Mouse (Mus musculus): ENCODE measurements around the gene Mical2. TPM values are rescaled to one million over a fixed set of nuclear protein-coding genes. Genes with fewer than 3 reads are reported as not detected.

Mical2 gene
- polyA plus RNA-seq, 1 experiment from 2014 or later, result 140 TPM

DNA sequence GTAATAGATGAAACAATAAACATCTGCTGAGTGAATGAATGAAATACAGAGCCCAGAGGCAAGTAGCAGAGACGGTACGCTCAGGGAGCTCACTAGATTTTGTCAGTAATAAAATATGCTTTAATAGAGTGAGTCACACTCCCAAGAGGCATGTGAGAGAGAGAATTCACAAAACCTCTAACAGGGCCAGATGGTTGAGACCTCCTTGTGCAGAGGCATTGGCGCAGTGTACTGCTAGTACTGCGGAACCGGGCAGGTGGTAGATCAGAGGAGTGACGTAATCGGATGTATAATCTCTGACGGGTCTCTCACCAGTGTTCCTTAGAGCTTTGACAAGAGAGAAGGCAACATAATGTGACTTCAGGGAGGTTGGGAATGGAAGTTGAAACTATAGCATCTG lies 78.7 kb downstream of the Mical2 start:
- H3K9me3 ChIP-seq (ENCODE audit: control insufficient read depth, low read length), result no peaks in the 10 kb centered on the region
- no peak for ATAC-seq (ENCODE audit: insufficient number of reproducible peaks, insufficient read depth, low FRiP score, low read depth)
- 87% methylated on average over 8 of the region's 8 CpGs for WGBS
- no peak overlapping the region for H3K4me2 ChIP-seq (ENCODE audit: low read length)
- H3K27ac ChIP-seq (replicated peaks in 1 of 2; ENCODE audit: control insufficient read depth in 1 of 2, insufficient read depth in 1 of 2, low read depth in 2 of 2, low read length in 2 of 2), result peak overlapping the region in 1 of 2 experiments; percentile 60; a peak in 1 of 4 replicates
- H3K4me3 ChIP-seq (ENCODE audit: control insufficient read depth in 1 of 2, insufficient read depth in 1 of 2, low read depth in 1 of 2, low read length in 2 of 2), result no peak overlapping the region
- H3K4me1 ChIP-seq (ENCODE audit: control insufficient read depth in 2 of 2, insufficient read depth in 2 of 2, low read length in 2 of 2), result peaks cover 29 to 67% of the 10 kb centered on the region in 2 experiments
- no peaks in the 10 kb centered on the region for H3K27me3 ChIP-seq (ENCODE audit: control insufficient read depth, insufficient read depth, low read length)
- H3K9ac ChIP-seq (ENCODE audit: low read length), result no peak overlapping the region
- H3K36me3 ChIP-seq (ENCODE audit: control insufficient read depth, insufficient read depth, low read length), result peaks cover 80% of the 10 kb centered on the region

DNA sequence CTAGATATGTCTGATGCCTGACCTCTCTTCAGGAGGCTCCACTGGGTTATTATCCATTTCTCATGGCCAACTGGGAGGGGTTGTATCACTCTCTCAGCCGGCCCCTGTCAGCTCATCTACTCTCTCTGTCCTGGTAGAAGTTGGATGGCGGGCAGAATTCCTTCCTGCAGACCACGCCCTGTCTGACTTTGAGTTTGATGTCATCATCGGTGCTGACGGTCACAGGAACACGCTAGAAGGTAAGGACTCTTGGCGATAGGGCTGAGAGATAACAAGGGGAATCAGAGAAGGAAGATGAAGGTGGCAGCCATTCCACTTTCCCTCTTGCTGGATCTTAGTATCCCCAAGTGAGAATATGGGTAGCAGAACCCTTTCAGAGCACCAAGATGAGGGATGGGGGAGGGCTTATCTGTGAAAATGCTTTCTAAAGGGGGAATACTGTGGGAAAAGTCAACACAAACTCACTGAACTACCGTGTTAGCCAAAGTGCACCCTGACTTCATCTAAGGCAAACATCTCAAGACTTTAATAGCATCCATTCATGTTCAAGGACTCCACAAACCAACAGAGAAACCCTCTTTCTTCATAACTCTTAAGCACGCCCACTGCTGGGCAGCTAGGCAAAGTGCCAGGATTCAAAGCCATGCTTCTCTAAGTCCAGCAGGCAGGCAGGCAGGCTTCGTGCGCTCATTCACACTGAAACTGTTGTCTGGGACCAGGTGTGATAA lies 83.8 kb downstream of the Mical2 start:
- 52% methylated on average over 11 of the region's 11 CpGs for whole genome bisulfite sequencing
- no peaks in the 10 kb centered on the region for H3K9me3 ChIP-seq (ENCODE audit: control insufficient read depth, low read length)
- H3K4me3 ChIP-seq (ENCODE audit: control insufficient read depth in 1 of 2, insufficient read depth in 1 of 2, low read depth in 1 of 2, low read length in 2 of 2), result no peak overlapping the region
- no peak for ATAC-seq (ENCODE audit: insufficient number of reproducible peaks, insufficient read depth, low FRiP score, low read depth)
- H3K9ac ChIP-seq (ENCODE audit: low read length), result peak overlapping the region; percentile 52
- H3K36me3 ChIP-seq (ENCODE audit: control insufficient read depth, insufficient read depth, low read length), result peaks cover 100% of the 10 kb centered on the region
- peak overlapping the region; percentile 44 to 55 for H3K27ac ChIP-seq (replicated peaks in 1 of 2; ENCODE audit: control insufficient read depth in 1 of 2, insufficient read depth in 1 of 2, low read depth in 2 of 2, low read length in 2 of 2)
- peaks cover 25 to 55% of the 10 kb centered on the region in 2 experiments for H3K4me1 ChIP-seq (ENCODE audit: control insufficient read depth in 2 of 2, insufficient read depth in 2 of 2, low read length in 2 of 2)
- no peak overlapping the region for H3K4me2 ChIP-seq (ENCODE audit: low read length)
- H3K27me3 ChIP-seq (ENCODE audit: control insufficient read depth, insufficient read depth, low read length), result no peaks in the 10 kb centered on the region

- ATAC-seq (ENCODE audit: insufficient number of reproducible peaks, insufficient read depth, low FRiP score, low read depth), result no peak
- Histone ChIP-seq H3K4me3 (ENCODE audit: control insufficient read depth in 1 of 2, insufficient read depth in 1 of 2, low read depth in 1 of 2, low read length in 2 of 2) (no peak overlapping the region), H3K9me3 (ENCODE audit: control insufficient read depth, low read length) (no peaks in the 10 kb centered on the region), H3K36me3 (ENCODE audit: control insufficient read depth, insufficient read depth, low read length) (peaks cover 100% of the 10 kb centered on the region), H3K4me2 (ENCODE audit: low read length) (no peak overlapping the region), H3K27me3 (ENCODE audit: control insufficient read depth, insufficient read depth, low read length) (no peaks in the 10 kb centered on the region), H3K4me1 (ENCODE audit: control insufficient read depth in 2 of 2, insufficient read depth in 2 of 2, low read length in 2 of 2) (peaks cover 25 to 52% of the 10 kb centered on the region in 2 experiments), H3K9ac (ENCODE audit: low read length) (peak overlapping the region; percentile 52), H3K27ac (replicated peaks in 1 of 2; ENCODE audit: control insufficient read depth in 1 of 2, insufficient read depth in 1 of 2, low read depth in 2 of 2, low read length in 2 of 2) (peak overlapping the region; percentile 44 to 55; a peak in 3 of 4 replicates)
- WGBS, result 72% methylated on average over 4 of the region's 4 CpGs
Observed at GRCm38 (mm10) chr7:112310017-112310360, 84.3 kb downstream of the Mical2 start.

GRCm38 (mm10) chr7:112313211-112313610 lies 87.6 kb downstream of the Mical2 start:
- Histone ChIP-seq H3K4me3 (ENCODE audit: control insufficient read depth in 1 of 2, insufficient read depth in 1 of 2, low read depth in 1 of 2, low read length in 2 of 2) (no peak overlapping the region), H3K4me1 (ENCODE audit: control insufficient read depth in 2 of 2, insufficient read depth in 2 of 2, low read length in 2 of 2) (peaks cover 31 to 56% of the 10 kb centered on the region in 2 experiments), H3K27ac (replicated peaks in 1 of 2; ENCODE audit: control insufficient read depth in 1 of 2, insufficient read depth in 1 of 2, low read depth in 2 of 2, low read length in 2 of 2) (peak overlapping the region in 1 of 2 experiments; percentile 6; a peak in 2 of 4 replicates), H3K27me3 (ENCODE audit: control insufficient read depth, insufficient read depth, low read length) (no peaks in the 10 kb centered on the region), H3K36me3 (ENCODE audit: control insufficient read depth, insufficient read depth, low read length) (peaks cover 94% of the 10 kb centered on the region), H3K9ac (ENCODE audit: low read length) (no peak overlapping the region), H3K9me3 (ENCODE audit: control insufficient read depth, low read length) (no peaks in the 10 kb centered on the region), H3K4me2 (ENCODE audit: low read length) (no peak overlapping the region)
- ATAC-seq (ENCODE audit: insufficient number of reproducible peaks, insufficient read depth, low FRiP score, low read depth), result no peak
- 59% methylated on average over 5 of the region's 5 CpGs for WGBS

DNA sequence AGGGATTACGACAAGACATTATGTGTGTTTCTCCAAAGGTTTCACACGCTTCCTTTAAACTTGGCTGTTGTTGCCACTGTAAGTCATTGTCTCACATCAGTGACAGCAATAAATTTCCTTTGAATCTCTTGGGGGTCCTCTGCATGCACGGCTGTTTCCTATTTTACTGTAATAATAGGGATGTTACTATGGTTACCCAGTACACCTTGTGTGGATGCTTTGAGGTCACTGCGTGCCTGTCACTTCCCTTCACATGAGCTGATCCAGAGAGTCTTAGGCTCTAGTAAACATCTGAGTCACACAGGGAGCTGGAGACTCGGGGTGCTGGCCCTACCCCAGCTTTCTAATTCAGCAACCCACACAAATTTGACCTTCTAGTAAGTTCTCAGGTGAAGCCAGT lies 88.0 kb downstream of the Mical2 start:
- Histone ChIP-seq H3K4me2 (ENCODE audit: low read length) (no peak overlapping the region), H3K9me3 (ENCODE audit: control insufficient read depth, low read length) (no peaks in the 10 kb centered on the region), H3K27me3 (ENCODE audit: control insufficient read depth, insufficient read depth, low read length) (no peaks in the 10 kb centered on the region), H3K9ac (ENCODE audit: low read length) (no peak overlapping the region), H3K27ac (replicated peaks in 1 of 2; ENCODE audit: control insufficient read depth in 1 of 2, insufficient read depth in 1 of 2, low read depth in 2 of 2, low read length in 2 of 2) (peak overlapping the region; percentile 26 to 37; a peak in 3 of 4 replicates), H3K4me1 (ENCODE audit: control insufficient read depth in 2 of 2, insufficient read depth in 2 of 2, low read length in 2 of 2) (peaks cover 33 to 60% of the 10 kb centered on the region in 2 experiments), H3K4me3 (ENCODE audit: control insufficient read depth in 1 of 2, insufficient read depth in 1 of 2, low read depth in 1 of 2, low read length in 2 of 2) (no peak overlapping the region), H3K36me3 (ENCODE audit: control insufficient read depth, insufficient read depth, low read length) (peaks cover 94% of the 10 kb centered on the region)
- ATAC-seq (ENCODE audit: insufficient number of reproducible peaks, insufficient read depth, low FRiP score, low read depth), result no peak
- 75% methylated on average over 5 of the region's 5 CpGs for WGBS

DNA sequence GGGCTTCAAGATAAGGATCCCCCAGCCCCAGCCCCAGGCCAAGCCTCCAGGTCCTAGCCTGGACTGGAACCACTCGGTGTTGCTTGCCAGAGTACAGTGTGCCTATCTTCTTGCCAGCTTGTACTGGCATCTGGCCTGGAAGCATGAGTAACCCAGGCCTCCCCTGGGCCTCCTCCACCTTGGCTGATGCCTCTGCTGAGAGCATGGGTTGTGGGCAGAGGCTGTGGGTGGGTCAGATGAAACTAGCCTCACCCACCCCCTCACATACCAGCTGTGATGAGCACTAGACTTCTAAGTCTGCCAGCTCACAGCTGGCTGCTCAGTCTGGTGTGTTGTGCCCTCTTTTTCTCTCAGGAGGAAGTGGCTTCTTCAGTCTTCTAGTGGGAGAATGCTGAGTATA lies 90.6 kb downstream of the Mical2 start:
- H3K9me3 ChIP-seq (ENCODE audit: control insufficient read depth, low read length), result no peaks in the 10 kb centered on the region
- peaks cover 94% of the 10 kb centered on the region for H3K36me3 ChIP-seq (ENCODE audit: control insufficient read depth, insufficient read depth, low read length)
- peak overlapping the region; percentile 78 to 83 for H3K27ac ChIP-seq (replicated peaks in 1 of 2; ENCODE audit: control insufficient read depth in 1 of 2, insufficient read depth in 1 of 2, low read depth in 2 of 2, low read length in 2 of 2)
- 20% methylated on average over 1 of the region's 1 CpGs for WGBS
- peak overlapping the region; percentile 60 for H3K9ac ChIP-seq (ENCODE audit: low read length)
- no peaks in the 10 kb centered on the region for H3K27me3 ChIP-seq (ENCODE audit: control insufficient read depth, insufficient read depth, low read length)
- H3K4me2 ChIP-seq (ENCODE audit: low read length), result no peak overlapping the region
- peak; percentile 57 for ATAC-seq (ENCODE audit: insufficient number of reproducible peaks, insufficient read depth, low FRiP score, low read depth)
- H3K4me1 ChIP-seq (ENCODE audit: control insufficient read depth in 2 of 2, insufficient read depth in 2 of 2, low read length in 2 of 2), result peaks cover 33 to 65% of the 10 kb centered on the region in 2 experiments
- no peak overlapping the region for H3K4me3 ChIP-seq (ENCODE audit: control insufficient read depth in 1 of 2, insufficient read depth in 1 of 2, low read depth in 1 of 2, low read length in 2 of 2)

DNA sequence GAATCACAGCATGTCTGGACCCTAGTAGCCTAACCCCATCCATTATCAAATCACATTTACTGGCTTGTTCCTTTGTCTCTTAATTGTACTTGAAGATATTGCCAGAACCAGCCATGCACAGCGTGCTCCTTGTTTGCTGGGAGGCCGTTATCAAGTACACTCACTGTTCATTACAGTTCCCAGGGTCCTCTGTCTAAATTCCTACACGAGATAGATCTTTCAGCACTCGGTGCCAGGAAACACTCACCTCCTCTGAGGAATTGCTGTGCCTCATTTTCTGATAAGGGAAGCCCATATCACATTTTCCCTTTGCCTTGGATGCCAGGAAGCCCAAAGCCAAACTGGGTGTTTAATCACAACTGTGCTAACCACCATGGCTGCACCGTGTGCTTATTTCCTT lies 91.8 kb downstream of the Mical2 start:
- WGBS, result 7% methylated on average over 5 of the region's 5 CpGs
- Histone ChIP-seq H3K27ac (replicated peaks in 1 of 2; ENCODE audit: control insufficient read depth in 1 of 2, insufficient read depth in 1 of 2, low read depth in 2 of 2, low read length in 2 of 2) (peak overlapping the region; percentile 78 to 83), H3K4me1 (ENCODE audit: control insufficient read depth in 2 of 2, insufficient read depth in 2 of 2, low read length in 2 of 2) (peaks cover 33 to 54% of the 10 kb centered on the region in 2 experiments), H3K4me3 (ENCODE audit: control insufficient read depth in 1 of 2, insufficient read depth in 1 of 2, low read depth in 1 of 2, low read length in 2 of 2) (no peak overlapping the region), H3K9ac (ENCODE audit: low read length) (peak overlapping the region; percentile 44; the same call in 1 of the 2 replicates), H3K27me3 (ENCODE audit: control insufficient read depth, insufficient read depth, low read length) (no peaks in the 10 kb centered on the region), H3K4me2 (ENCODE audit: low read length) (no peak overlapping the region), H3K36me3 (ENCODE audit: control insufficient read depth, insufficient read depth, low read length) (peaks cover 94% of the 10 kb centered on the region), H3K9me3 (ENCODE audit: control insufficient read depth, low read length) (no peaks in the 10 kb centered on the region)
- ATAC-seq (ENCODE audit: insufficient number of reproducible peaks, insufficient read depth, low FRiP score, low read depth), result peak; percentile 74

All from heart, embryonic 14.5 days (tissue).